Mouse (Mus musculus) MEL (cell line): ENCODE measurements around the gene Sema3a. TPM values are rescaled to one million over a fixed set of nuclear protein-coding genes. Genes with fewer than 3 reads are reported as not detected.

ENCODE experiments used
- DNase-seq: peaks from one replicate; pipeline ENCODE4 v3.0.0; 2011; ENCODE audit warnings: low read depth, low spot score
- H3K27ac ChIP-seq: 2 replicates; pipeline ENCODE4 v1.5.1; 2012; ENCODE audit warnings: low read depth, mild to moderate bottlenecking, control low read depth, low read length, moderate library complexity; ENCODE audit not compliant: control insufficient read depth
- H3K27me3 ChIP-seq, 2 experiments: fragments of 150-350 bp in 1 of 2; sonication (generic) in 1 of 2; 2 replicates each; pipeline ENCODE4 v1.6.1; 2012; ENCODE audit warnings: low read length in 2 of 2, mild to moderate bottlenecking in 2 of 2, improper control_type of control experiment in 1 of 2, moderate library complexity in 1 of 2; ENCODE audit not compliant: insufficient read depth in 2 of 2, control insufficient read depth in 1 of 2
- H3K36me3 ChIP-seq, 2 experiments: 2 replicates each; pipeline ENCODE4 v1.6.1; 2012 to 2014; ENCODE audit warnings: low read length in 2 of 2, improper control_type of control experiment in 1 of 2, inconsistent platforms in 1 of 2, mild to moderate bottlenecking in 1 of 2; ENCODE audit not compliant: insufficient read depth in 2 of 2, control insufficient read depth in 1 of 2
- H3K4me1 ChIP-seq, 2 experiments: fragments of 150-350 bp in 1 of 2; sonication (generic) in 1 of 2; 2 replicates each; pipeline ENCODE4 v1.6.1; 2012; ENCODE audit warnings: low read length in 2 of 2, improper control_type of control experiment in 1 of 2, mild to moderate bottlenecking in 1 of 2; ENCODE audit not compliant: insufficient read depth in 2 of 2, control insufficient read depth in 1 of 2
- H3K4me3 ChIP-seq, 2 experiments: fragments of 150-350 bp in 1 of 2; sonication (generic) in 1 of 2; 2 replicates each; pipeline ENCODE4 v1.5.1; 2012; ENCODE audit warnings: low read depth in 2 of 2, low read length in 2 of 2, mild to moderate bottlenecking in 2 of 2, moderate library complexity in 2 of 2, control low read depth in 1 of 2, improper control_type of control experiment in 1 of 2; ENCODE audit not compliant: control insufficient read depth in 1 of 2, insufficient read depth in 1 of 2
- H3K79me2 ChIP-seq: 2 replicates; pipeline ENCODE4 v1.6.1; 2012; ENCODE audit warnings: mild to moderate bottlenecking, low read length, moderate library complexity; ENCODE audit not compliant: control insufficient read depth, poor library complexity, insufficient read depth
- H3K9ac ChIP-seq: 2 replicates; pipeline ENCODE4 v1.6.1; 2012; ENCODE audit warnings: low read depth, mild to moderate bottlenecking, control low read depth, low read length, moderate library complexity; ENCODE audit not compliant: control insufficient read depth, poor library complexity, severe bottlenecking
- H3K9me3 ChIP-seq: fragments of 150-350 bp; sonication (generic); replicated peaks from 2 replicates; pipeline ENCODE4 v1.6.1; 2012; ENCODE audit warnings: mild to moderate bottlenecking, low read length, improper control_type of control experiment, moderate library complexity; ENCODE audit not compliant: insufficient read depth
- BHLHE40 ChIP-seq: IDR thresholded peaks from 2 replicates; pipeline ENCODE4 v1.6.1; 2012; ENCODE audit warnings: low read depth, mild to moderate bottlenecking, inconsistent platforms, low read length, improper control_type of control experiment, borderline replicate concordance
- CHD1 ChIP-seq: IDR thresholded peaks from 2 replicates; pipeline ENCODE4 v1.6.1; 2012; ENCODE audit warnings: low read depth, mild to moderate bottlenecking, inconsistent platforms, low read length, improper control_type of control experiment
- CTCF ChIP-seq, 3 experiments: IDR thresholded peaks in 2 of 3; conservative IDR thresholded peaks in 1 of 3; 2 replicates each; pipeline ENCODE4 v1.5.1; 2011 to 2012; ENCODE audit warnings: low read length in 3 of 3, low read depth in 2 of 3, mild to moderate bottlenecking in 2 of 3, improper control_type of control experiment in 1 of 3, inconsistent platforms in 1 of 3, mixed read lengths in 1 of 3, moderate library complexity in 1 of 3; ENCODE audit not compliant: control insufficient read depth in 1 of 3, insufficient read depth in 1 of 3, poor library complexity in 1 of 3, severe bottlenecking in 1 of 3
- E2F4 ChIP-seq: IDR thresholded peaks from 2 replicates; pipeline ENCODE4 v1.6.1; 2011; ENCODE audit warnings: low read depth, low read length, improper control_type of control experiment, borderline replicate concordance
- ETS1 ChIP-seq: IDR thresholded peaks from 2 replicates; pipeline ENCODE4 v1.6.1; 2012; ENCODE audit warnings: low read depth, mild to moderate bottlenecking, inconsistent platforms, low read length, improper control_type of control experiment, moderate library complexity
- KAT2A ChIP-seq: conservative IDR thresholded peaks from 2 replicates; pipeline ENCODE4 v1.6.1; 2012; ENCODE audit warnings: low read depth, low read length, improper control_type of control experiment, inconsistent platforms
- MAFK ChIP-seq: IDR thresholded peaks from 2 replicates; pipeline ENCODE4 v1.6.1; 2011; ENCODE audit warnings: low read depth, mild to moderate bottlenecking, low read length, improper control_type of control experiment, borderline replicate concordance
- MEF2A ChIP-seq: IDR thresholded peaks from 2 replicates; pipeline ENCODE4 v1.6.1; 2014; ENCODE audit warnings: low read depth, mild to moderate bottlenecking, inconsistent platforms, low read length, improper control_type of control experiment; ENCODE audit not compliant: poor library complexity, insufficient replicate concordance, severe bottlenecking; ENCODE audit errors: extremely low read depth
- MYB ChIP-seq: IDR thresholded peaks from 2 replicates; pipeline ENCODE4 v1.6.1; 2011; ENCODE audit warnings: mild to moderate bottlenecking, low read depth, low read length, improper control_type of control experiment
- NELFE ChIP-seq: IDR thresholded peaks from 2 replicates; pipeline ENCODE4 v1.6.1; 2011; ENCODE audit warnings: low read depth, low read length, improper control_type of control experiment
- POLR2A ChIP-seq, 2 experiments: IDR thresholded peaks; 2 replicates each; pipeline ENCODE4 v1.6.1; 2011 to 2012; ENCODE audit warnings: low read length in 2 of 2, mild to moderate bottlenecking in 2 of 2, control low read depth in 1 of 2, improper control_type of control experiment in 1 of 2, low read depth in 1 of 2, moderate library complexity in 1 of 2; ENCODE audit not compliant: control insufficient read depth in 1 of 2, insufficient read depth in 1 of 2, poor library complexity in 1 of 2
- POLR2AphosphoS5 ChIP-seq: IDR thresholded peaks from 2 replicates; pipeline ENCODE4 v1.6.1; 2012; ENCODE audit warnings: low read depth, borderline replicate concordance, mild to moderate bottlenecking, inconsistent platforms, low read length, moderate library complexity, mixed read lengths
- RAD21 ChIP-seq: IDR thresholded peaks from 2 replicates; pipeline ENCODE4 v1.6.1; 2011; ENCODE audit warnings: mild to moderate bottlenecking, low read depth, low read length, improper control_type of control experiment
- RCOR1 ChIP-seq: IDR thresholded peaks from 2 replicates; pipeline ENCODE4 v1.6.1; 2012; ENCODE audit warnings: low read depth, mild to moderate bottlenecking, inconsistent platforms, low read length, improper control_type of control experiment
- SIN3A ChIP-seq: IDR thresholded peaks from 2 replicates; pipeline ENCODE4 v1.6.1; 2012; ENCODE audit warnings: low read length, improper control_type of control experiment, inconsistent platforms
- SMC3 ChIP-seq: IDR thresholded peaks from 2 replicates; pipeline ENCODE4 v1.6.1; 2011; ENCODE audit warnings: low read depth, low read length, improper control_type of control experiment
- USF1 ChIP-seq: IDR thresholded peaks from 2 replicates; pipeline ENCODE4 v1.6.1; 2014; ENCODE audit warnings: low read depth, mild to moderate bottlenecking, inconsistent platforms, low read length, improper control_type of control experiment, moderate library complexity
- ZC3H11A ChIP-seq: IDR thresholded peaks from 2 replicates; pipeline ENCODE4 v1.6.1; 2012; ENCODE audit warnings: low read depth, mild to moderate bottlenecking, inconsistent platforms, low read length, improper control_type of control experiment
- ZMIZ1 ChIP-seq: IDR thresholded peaks from 2 replicates; pipeline ENCODE4 v1.6.1; 2012; ENCODE audit warnings: low read depth, mild to moderate bottlenecking, inconsistent platforms, low read length, improper control_type of control experiment, moderate library complexity
- polyA plus RNA-seq, 2 experiments: library from polyadenylated mRNA; stranded (reverse) in 1 of 2; unstranded in 1 of 2; fragments of >175 nt in 1 of 2; fragments of >200 nt in 1 of 2; gene quantifications; 2 replicates each; pipeline versions ENCODE4 v1.2.1 to v1.2.4; 2012; ENCODE audit warnings: low replicate concordance in 2 of 2, low read depth in 1 of 2; ENCODE audit not compliant: insufficient read length in 2 of 2, insufficient read depth in 1 of 2, missing spikeins in 1 of 2
- total RNA-seq: library from RNA; depleted of rRNA; stranded (reverse); fragments of 300-350 nt; gene quantifications from 2 replicates; pipeline ENCODE4 v1.2.3, GENCODE M21; 2012

Sema3a gene
- total and polyA plus RNA-seq, 3 experiments = not detected

DNA sequence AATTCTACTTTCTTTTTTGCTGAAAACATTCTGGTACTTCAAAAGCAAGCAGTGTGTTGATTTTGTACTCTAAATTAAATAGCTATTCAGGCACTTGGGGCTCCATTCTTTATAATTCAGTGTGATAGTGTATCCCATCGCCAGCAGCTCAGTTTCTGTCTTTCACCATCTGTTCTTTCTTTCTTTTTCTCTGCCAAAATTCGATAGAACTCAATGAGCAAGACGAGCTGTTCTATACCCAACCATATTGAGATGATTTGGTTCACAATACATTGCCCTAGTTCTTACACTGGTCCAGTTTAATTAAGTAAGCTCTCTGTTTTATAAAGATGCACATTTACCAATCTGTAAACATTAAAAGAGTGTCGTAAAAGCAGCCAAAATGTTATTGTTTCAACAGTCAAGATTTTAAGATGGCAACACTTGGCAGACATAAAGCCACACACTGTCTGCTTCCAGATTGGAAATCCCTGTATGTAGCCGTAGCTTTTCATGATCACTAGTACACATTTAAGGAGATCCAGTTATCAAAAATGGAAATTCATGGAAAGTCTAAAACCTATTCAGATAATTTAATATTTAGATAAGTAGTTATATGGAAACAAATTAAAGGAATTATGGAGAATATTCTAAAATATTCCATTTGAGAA is 296.2 kb downstream of the Sema3a start:
- no peak overlapping the region for H3K9ac ChIP-seq
- H3K36me3 ChIP-seq = no peaks in the 10 kb centered on the region
- H3K27me3 ChIP-seq = no peaks in the 10 kb centered on the region
- H3K4me1 ChIP-seq = no peaks in the 10 kb centered on the region
- DNase-seq = peak; percentile 10
- H3K79me2 ChIP-seq = no peaks in the 10 kb centered on the region
- no peaks in the 10 kb centered on the region for H3K9me3 ChIP-seq
- H3K4me3 ChIP-seq = peak overlapping the region in 1 of 2 experiments; percentile 54; a peak in 2 of 4 replicates
- H3K27ac ChIP-seq = no peak overlapping the region
- no peak for TF ChIP-seq MAFK
- TF ChIP-seq ZC3H11A = no peak
- no peak for TF ChIP-seq CHD1
- TF ChIP-seq NELFE = no peak
- no peak for TF ChIP-seq MEF2A
- TF ChIP-seq CTCF (IDR thresholded peaks at IDR 0.05 in 2 of 3, conservative IDR thresholded peaks at IDR 0.05 in 1 of 3; ENCODE audit: control insufficient read depth in 1 of 3, insufficient read depth in 1 of 3, low read depth in 2 of 3, low read length in 3 of 3, poor library complexity in 1 of 3, severe bottlenecking in 1 of 3) = no peak
- no peak for TF ChIP-seq KAT2A
- TF ChIP-seq ZMIZ1 = no peak
- TF ChIP-seq SMC3 = no peak
- no peak for TF ChIP-seq E2F4
- no peak for TF ChIP-seq POLR2A (IDR thresholded peaks at IDR 0.05; ENCODE audit: control insufficient read depth in 1 of 2, insufficient read depth in 1 of 2, low read depth in 1 of 2, low read length in 2 of 2, poor library complexity in 1 of 2)
- no peak for TF ChIP-seq RAD21
- no peak for TF ChIP-seq SIN3A
- no peak for TF ChIP-seq RCOR1
- TF ChIP-seq, all 39 proteins: peak for 0

DNA sequence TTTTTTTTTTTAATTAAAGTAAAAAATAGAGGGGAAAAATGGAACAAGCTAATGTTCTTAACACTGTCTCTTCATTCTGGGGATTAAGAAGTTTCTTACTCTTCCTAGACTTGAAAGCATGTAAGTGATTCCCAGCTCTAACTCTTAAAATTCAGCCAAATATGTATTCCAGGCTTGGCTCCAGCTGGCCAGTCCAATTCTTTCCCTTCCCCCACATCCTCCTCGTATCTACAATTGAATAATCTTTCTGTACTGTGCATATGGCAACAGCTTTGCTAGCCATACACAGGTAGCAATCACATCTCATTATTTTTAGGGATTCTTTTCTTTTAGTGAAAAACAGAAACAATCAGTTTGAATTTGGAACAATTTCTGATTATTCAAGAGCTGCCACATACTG is 303.5 kb downstream of the Sema3a start:
- no peaks in the 10 kb centered on the region for H3K27me3 ChIP-seq
- no peak overlapping the region for H3K4me3 ChIP-seq
- no peaks in the 10 kb centered on the region for H3K9me3 ChIP-seq
- TF ChIP-seq USF1 = no peak
- TF ChIP-seq MEF2A = no peak
- no peak for TF ChIP-seq MYB
- TF ChIP-seq SIN3A = no peak
- no peak for TF ChIP-seq E2F4
- no peak for TF ChIP-seq BHLHE40
- no peak for TF ChIP-seq ETS1
- TF ChIP-seq POLR2AphosphoS5 = no peak
- TF ChIP-seq, all 39 proteins: peak for 0
- DNase-seq = no peak
- Histone ChIP-seq H3K36me3 (no peaks in the 10 kb centered on the region), H3K4me1 (no peaks in the 10 kb centered on the region), H3K9ac (no peak overlapping the region), H3K27ac (no peak overlapping the region), H3K79me2 (no peaks in the 10 kb centered on the region)
